Mouse (Mus musculus): ENCODE data around the gene Catsperg2. TPM values are rescaled to one million over a fixed set of nuclear protein-coding genes. Genes with fewer than 3 reads are reported as not detected.

Catsperg2 gene
- total and polyA plus RNA-seq, 3 experiments: 0.37 TPM; not detected in 2

DNA sequence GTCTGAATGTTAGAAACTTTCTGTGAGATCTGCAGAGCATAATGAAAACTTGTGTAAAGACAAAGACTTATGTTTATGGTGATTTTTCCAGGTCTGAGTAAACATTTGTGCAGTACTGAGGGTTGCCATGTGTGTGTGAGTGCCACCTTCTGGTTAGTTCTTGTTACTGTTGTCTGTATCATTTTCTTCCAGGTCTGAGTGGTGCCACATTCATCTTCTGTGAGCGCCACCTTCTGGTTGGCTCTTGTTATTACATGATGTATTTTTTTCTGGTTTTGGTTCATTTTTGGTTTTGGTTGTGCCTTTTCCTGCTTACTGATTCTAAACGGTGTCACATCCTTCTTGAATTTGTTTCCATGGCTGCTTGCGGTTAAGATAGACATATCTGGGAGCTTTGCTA, 45.0 kb downstream of the Catsperg2 start:
- 49% methylated on average over 3 of the region's 3 CpGs for WGBS
- intact Hi-C loops (cut with DNase I): no loop called here
- H3K79me2 ChIP-seq (replicated peaks; ENCODE audit: control insufficient read depth, insufficient read depth, low read length): no peaks in the 10 kb centered on the region
- H3K4me1 ChIP-seq (ENCODE audit: control insufficient read depth, insufficient read depth, low read length): peaks cover 1% of the 10 kb centered on the region
- H3K36me3 ChIP-seq (ENCODE audit: control insufficient read depth, insufficient read depth, low read length): no peaks in the 10 kb centered on the region
- no peak overlapping the region for H3K4me3 ChIP-seq
- no peak for DNase-seq
- TF ChIP-seq POLR2A (IDR thresholded peaks at IDR 0.05; ENCODE audit: insufficient read depth, low read depth, low read length): no peak
- no peak for TF ChIP-seq EP300 (IDR thresholded peaks at IDR 0.05; ENCODE audit: insufficient read depth, low read depth, low read length)
- peak; percentile 56 for TF ChIP-seq CTCF (IDR thresholded peaks at IDR 0.05)
- no peaks in the 10 kb centered on the region for H3K27me3 ChIP-seq (ENCODE audit: control insufficient read depth, insufficient read depth, low read length)
- no peak overlapping the region for H3K27ac ChIP-seq
- H3K9ac ChIP-seq (ENCODE audit: low read depth, low read length): no peak overlapping the region

Small RNA genes within 50 kb of the gene (microRNA-seq; reads per million reads assigned to microRNA genes)
- gene Mir1964: 5.8 to 10.1 reads per million in 2 experiments

Other genes starting within 250 kb of the Catsperg2 start
- 10 to 100 TPM in 1 of 2 experiments, 1 to 10 TPM in 1; 8.9 to 10.7 TPM for gene Sipa1l3, start 208.4 kb downstream of the Catsperg2 start, total RNA-seq (2021)
- 9.1 and 11.5 TPM in 2 replicates for gene Sipa1l3, start 208.4 kb downstream of the Catsperg2 start, polyA plus RNA-seq (2012; rRNA removed)
- 10 to 100 TPM; 10.2 to 10.4 TPM for gene Zfp84, start 41.5 kb upstream of the Catsperg2 start, total RNA-seq (2021)
- gene Zfp84, start 41.5 kb upstream of the Catsperg2 start, polyA plus RNA-seq (2012; rRNA removed): 3.7 and 7.1 TPM in 2 replicates
- gene Zfp30, start 57.0 kb upstream of the Catsperg2 start, total RNA-seq (2021): 1 to 10 TPM; 3.2 to 5.6 TPM
- 5.0 and 7.6 TPM in 2 replicates for gene Zfp30, start 57.0 kb upstream of the Catsperg2 start, polyA plus RNA-seq (2012; rRNA removed)
- 10 to 100 TPM; 10.1 to 10.8 TPM for gene Zfp790, start 89.1 kb upstream of the Catsperg2 start, total RNA-seq (2021)
- gene Zfp790, start 89.1 kb upstream of the Catsperg2 start, polyA plus RNA-seq (2012; rRNA removed): 3.1 and 5.7 TPM in 2 replicates
- gene Zfp940, start 126.6 kb upstream of the Catsperg2 start, total RNA-seq (2021): under 1 TPM; 0.44 to 0.77 TPM
- gene Zfp940, start 126.6 kb upstream of the Catsperg2 start, polyA plus RNA-seq (2012; rRNA removed): 0.12 and 0.29 TPM in 2 replicates
- gene Zfp420, start 132.9 kb upstream of the Catsperg2 start, total RNA-seq (2021): 1 to 10 TPM; 3.8 to 4.5 TPM
- 1.1 and 1.4 TPM in 2 replicates for gene Zfp420, start 132.9 kb upstream of the Catsperg2 start, polyA plus RNA-seq (2012; rRNA removed)
- 1 to 10 TPM; 7.3 to 8.4 TPM for gene Zfp27, start 179.5 kb upstream of the Catsperg2 start, total RNA-seq (2021)
- 3.6 and 6.4 TPM in 2 replicates for gene Zfp27, start 179.5 kb upstream of the Catsperg2 start, polyA plus RNA-seq (2012; rRNA removed)
- 1 to 10 TPM; 5.5 to 6.3 TPM for gene Zfp383, start 181.2 kb upstream of the Catsperg2 start, total RNA-seq (2021)
- gene Zfp383, start 181.2 kb upstream of the Catsperg2 start, polyA plus RNA-seq (2012; rRNA removed): 2.4 and 5.0 TPM in 2 replicates
- 1 to 10 TPM; 6.2 to 6.8 TPM for gene Zfp74, start 227.1 kb upstream of the Catsperg2 start, total RNA-seq (2021)
- 2.5 and 5.9 TPM in 2 replicates for gene Zfp74, start 227.1 kb upstream of the Catsperg2 start, polyA plus RNA-seq (2012; rRNA removed)